Comparison of ENCODE assay signal across 7 mouse cellular contexts in the genomic region with DNA sequence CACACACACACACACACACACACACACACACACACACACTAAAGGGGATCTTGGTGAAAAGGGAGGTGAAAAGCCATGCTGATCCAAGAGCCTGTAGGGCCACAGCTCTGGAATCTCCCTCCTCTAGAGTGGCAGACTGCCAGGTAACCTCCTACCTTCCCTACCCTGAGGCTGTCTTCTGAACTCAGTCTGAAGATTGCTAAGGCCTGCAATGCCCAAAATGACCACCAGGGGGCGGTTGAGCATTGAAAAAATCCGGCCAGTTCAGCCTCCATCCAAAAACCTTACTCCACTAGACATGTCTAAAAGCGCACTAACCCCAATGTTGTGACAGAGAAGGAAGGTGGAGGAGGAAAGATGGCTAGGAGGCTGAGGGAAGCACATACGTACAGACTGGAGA. TPM values are rescaled to one million over a fixed set of nuclear protein-coding genes. Genes with fewer than 3 reads are reported as not detected.
DNase-seq lines count a peak whose midpoint lies in the region; ATAC-seq lines count a peak whose summit lies in the region.

No protein-coding gene starts in this region.

- ATAC-seq in midbrain, embryonic 13.5 days = no peak

- no peaks in the 10 kb centered on the region for H3K27me3 ChIP-seq in limb, embryonic 10.5 days (ENCODE audit: low read depth, poor library complexity, severe bottlenecking)
- H3K27me3 ChIP-seq in midbrain, embryonic 13.5 days = no peaks in the 10 kb centered on the region

- peak; percentile 92 for DNase-seq in adrenal gland, adult 2 months
- peak; percentile 92 for DNase-seq in embryo, embryonic 9.5 days (ENCODE audit: extremely low spot score)
- DNase-seq in gonadal fat pad, adult 2 months (ENCODE audit: low read depth) = peak; percentile 88
- DNase-seq in kidney, adult 11 months = peak; percentile 94
- peak; percentile 95 for DNase-seq in limb, embryonic 10.5 days (ENCODE audit: low spot score)
- DNase-seq in spleen, adult 12 weeks (ENCODE audit: low spot score) = peak; percentile 91

- H3K9ac ChIP-seq in midbrain, embryonic 13.5 days (replicated peaks) = no peak overlapping the region

- H3K4me2 ChIP-seq in midbrain, embryonic 13.5 days (replicated peaks) = peak overlapping the region; percentile 67; the same call in 1 of the 2 replicates

- peaks cover 73% of the 10 kb centered on the region for H3K4me1 ChIP-seq in limb, embryonic 10.5 days
- H3K4me1 ChIP-seq in midbrain, embryonic 13.5 days (replicated peaks) = peaks cover 63% of the 10 kb centered on the region

- H3K27ac ChIP-seq in limb, embryonic 10.5 days = peak overlapping the region; percentile 99
- H3K27ac ChIP-seq in midbrain, embryonic 13.5 days = peak overlapping the region; percentile 80

- H3K9me3 ChIP-seq in limb, embryonic 10.5 days (replicated peaks) = no peaks in the 10 kb centered on the region
- no peaks in the 10 kb centered on the region for H3K9me3 ChIP-seq in midbrain, embryonic 13.5 days

- no peaks in the 10 kb centered on the region for H3K36me3 ChIP-seq in limb, embryonic 10.5 days
- H3K36me3 ChIP-seq in midbrain, embryonic 13.5 days = no peaks in the 10 kb centered on the region

- peak overlapping the region; percentile 33; the same call in 1 of the 2 replicates for H3K4me3 ChIP-seq in limb, embryonic 10.5 days
- H3K4me3 ChIP-seq in midbrain, embryonic 13.5 days (replicated peaks) = no peak overlapping the region

- 2% methylated on average over 4 of the region's 4 CpGs for WGBS in limb, embryonic 10.5 days
- 0% methylated on average over 4 of the region's 4 CpGs for WGBS in midbrain, embryonic 13.5 days

RNA-seq across cellular contexts. Expression of gene Ptma, which starts 25.0 kb away (rescaled TPM):
- total RNA-seq in adrenal gland, adult 2 months (2021) = 100 to 1,000 TPM; 538 to 582 TPM
- 728 and 947 TPM in 2 replicates for polyA plus RNA-seq in adrenal gland, adult 2 months (2012; rRNA removed)
- 380 and 511 TPM in 2 replicates for polyA plus RNA-seq in gonadal fat pad, adult 2 months (2012; rRNA removed)
- 3,283 and 3,422 TPM in 2 replicates for polyA plus RNA-seq in limb, embryonic 10.5 days (2016; fragmentation: Nextera tagmentation; extraction: Ambion mirVana)
- 2,381 and 2,469 TPM in 2 replicates for polyA plus RNA-seq in midbrain, embryonic 13.5 days (2015; fragmentation: Nextera tagmentation; extraction: Ambion mirVana)
